Mouse (Mus musculus) retina, postnatal 7 days (tissue): ENCODE data around the gene Grip1.
A peak's percentile ranks its signal among the peaks of the same experiment; 100 is the strongest.

Source experiments
- DNase-seq: peaks from one replicate; pipeline ENCODE4 v3.0.0-alpha.2; 2012; ENCODE audit warnings: low read depth, low spot score

Gene Grip1

GRCm38 (mm10) chr10:120130621-120131020 is 677.0 kb downstream of the Grip1 start:
- peak; percentile 27 for DNase-seq

DNA sequence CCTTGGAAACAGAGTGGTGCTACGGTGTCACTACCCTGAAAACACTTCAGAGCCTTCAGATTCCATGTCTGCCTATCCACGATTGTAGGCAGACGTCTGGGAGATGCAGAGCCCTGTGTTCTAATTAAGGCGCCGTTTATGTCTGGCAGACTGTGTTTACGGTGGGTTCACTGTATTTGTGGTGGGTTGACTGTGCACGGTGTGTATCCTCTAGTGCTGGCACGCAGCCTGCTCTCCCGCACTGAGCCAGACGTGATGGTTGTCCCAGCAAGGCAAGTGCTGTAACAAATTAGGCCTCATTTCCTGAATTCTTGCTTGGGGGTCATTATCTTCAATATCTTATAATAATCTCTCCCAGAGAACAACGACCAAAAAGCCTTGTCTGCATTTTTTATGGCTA is 680.1 kb downstream of the Grip1 start:
- no peak for DNase-seq

DNA sequence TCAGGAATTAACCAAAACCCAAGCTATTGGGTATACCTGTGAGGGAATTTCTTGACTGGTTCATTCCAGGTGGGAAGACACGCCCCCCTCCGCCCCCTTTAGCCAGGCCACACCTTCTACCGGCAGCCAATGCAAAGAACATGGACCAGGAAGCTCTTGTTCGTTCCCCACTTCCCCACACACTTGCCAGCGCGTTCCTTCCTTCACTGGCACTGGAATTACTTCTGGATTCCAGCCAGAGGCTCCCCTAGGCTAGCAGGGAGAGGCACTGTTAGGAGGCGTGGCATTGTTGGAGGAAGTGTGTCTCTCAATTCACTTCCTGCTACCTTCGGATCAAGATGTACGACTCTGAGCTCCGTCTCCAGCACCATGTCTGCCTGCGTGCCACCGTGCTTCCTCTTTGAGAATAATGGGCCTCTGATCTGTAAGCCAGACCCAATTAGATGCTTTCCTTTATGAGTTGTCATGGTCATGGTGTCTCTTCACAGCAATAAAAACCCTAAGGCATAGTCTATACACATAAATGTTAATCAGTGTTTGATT is 682.5 kb downstream of the Grip1 start:
- no peak for DNase-seq
